Mouse (Mus musculus): ENCODE measurements around the gene Crnkl1.
A peak's percentile ranks its signal among the peaks of the same experiment; 100 is the strongest.

Crnkl1 gene

GRCm38 (mm10) chr2:145934339-145935231 lies at the start of gene Crnkl1, which contains the start of gene Cfap61:
Gene Crnkl1 (minus strand): TSS chr2:145935014.
Gene Cfap61 (plus strand): TSS chr2:145934784.
- peak; percentile 99 for DNase-seq

- DNase-seq = peak; percentile 78
Observed at GRCm38 (mm10) chr2:145982317-145983045, 47.7 kb upstream of the Crnkl1 start.

- DNase-seq = peak; percentile 85
Observed at GRCm38 (mm10) chr2:145981699-145982112, 46.9 kb upstream of the Crnkl1 start.

GRCm38 (mm10) chr2:145980881-145981280 lies 46.1 kb upstream of the Crnkl1 start:
- peak; percentile 74 for DNase-seq

- peak; percentile 56 for DNase-seq
Observed at GRCm38 (mm10) chr2:145979616-145980015, 44.8 kb upstream of the Crnkl1 start.

- DNase-seq = peak; percentile 59
Observed at GRCm38 (mm10) chr2:145972571-145972970, 37.8 kb upstream of the Crnkl1 start.

- DNase-seq = peak; percentile 55
Observed at GRCm38 (mm10) chr2:145971237-145972010, 36.6 kb upstream of the Crnkl1 start.

GRCm38 (mm10) chr2:145970751-145971150 lies 35.9 kb upstream of the Crnkl1 start:
- DNase-seq = peak; percentile 83

- DNase-seq = peak; percentile 45
Observed at GRCm38 (mm10) chr2:145961861-145962260, 27.0 kb upstream of the Crnkl1 start.

GRCm38 (mm10) chr2:145958551-145958950 lies 23.7 kb upstream of the Crnkl1 start:
- DNase-seq = peak; percentile 40

GRCm38 (mm10) chr2:145958097-145958496 lies 23.3 kb upstream of the Crnkl1 start:
- DNase-seq = peak; percentile 22

- no peak for DNase-seq
Observed at GRCm38 (mm10) chr2:145957450-145957849, 22.6 kb upstream of the Crnkl1 start.

GRCm38 (mm10) chr2:145956318-145956717 lies 21.5 kb upstream of the Crnkl1 start:
- no peak for DNase-seq

- DNase-seq = peak; percentile 29
Observed at GRCm38 (mm10) chr2:145955844-145956243, 21.0 kb upstream of the Crnkl1 start.

GRCm38 (mm10) chr2:145952726-145953125 lies 17.9 kb upstream of the Crnkl1 start:
- no peak for DNase-seq

- no peak for DNase-seq
Observed at GRCm38 (mm10) chr2:145950239-145950638, 15.4 kb upstream of the Crnkl1 start.

- no peak for DNase-seq
Observed at GRCm38 (mm10) chr2:145949475-145950068, 14.8 kb upstream of the Crnkl1 start.

- DNase-seq = no peak
Observed at GRCm38 (mm10) chr2:145948402-145948954, 13.7 kb upstream of the Crnkl1 start.

GRCm38 (mm10) chr2:145944286-145944685 lies 9.5 kb upstream of the Crnkl1 start:
- peak; percentile 40 for DNase-seq

GRCm38 (mm10) chr2:145941403-145941802 lies 6.6 kb upstream of the Crnkl1 start:
- DNase-seq = no peak

GRCm38 (mm10) chr2:145936975-145937374 lies 2.2 kb upstream of the Crnkl1 start:
- peak; percentile 97 for DNase-seq

Data from heart, adult 11 months (tissue).